Mouse (Mus musculus) ES-Bruce4 (cell line): ENCODE results near the gene Acsbg1. TPM values are rescaled to one million over a fixed set of nuclear protein-coding genes. Genes with fewer than 3 reads are reported as not detected.

ENCODE experiments used
- H3K27ac ChIP-seq: 2 replicates; pipeline ENCODE4 v1.5.1; 2012; ENCODE audit warnings: low read length, inconsistent platforms; ENCODE audit not compliant: insufficient read depth
- H3K27me3 ChIP-seq: 2 replicates; pipeline ENCODE4 v1.6.1; 2012; ENCODE audit warnings: mild to moderate bottlenecking, low read length, inconsistent platforms; ENCODE audit not compliant: control insufficient read depth, poor library complexity, insufficient read depth, severe bottlenecking
- H3K36me3 ChIP-seq: 2 replicates; pipeline ENCODE4 v1.6.1; 2012; ENCODE audit warnings: inconsistent platforms, mild to moderate bottlenecking, low read length, moderate library complexity; ENCODE audit not compliant: control insufficient read depth, poor library complexity, insufficient read depth, severe bottlenecking
- H3K4me1 ChIP-seq: one replicate; pipeline ENCODE4 v1.8.1; 2011; ENCODE audit warnings: low read length; ENCODE audit not compliant: control insufficient read depth, insufficient read depth
- H3K4me3 ChIP-seq: 2 replicates; pipeline ENCODE4 v1.5.1; 2011; ENCODE audit warnings: low read depth, mild to moderate bottlenecking, low read length
- H3K9ac ChIP-seq: 2 replicates; pipeline ENCODE4 v1.6.1; 2012; ENCODE audit warnings: low read depth, mild to moderate bottlenecking, inconsistent platforms; ENCODE audit not compliant: poor library complexity, severe bottlenecking
- H3K9me3 ChIP-seq: replicated peaks from 2 replicates; pipeline ENCODE4 v1.6.1; 2012; ENCODE audit warnings: mild to moderate bottlenecking, low read length, inconsistent platforms; ENCODE audit not compliant: control insufficient read depth, poor library complexity, insufficient read depth, severe bottlenecking
- CTCF ChIP-seq: IDR thresholded peaks from one replicate; pipeline ENCODE4 v1.8.1; 2011; ENCODE audit warnings: low read depth, low read length
- EP300 ChIP-seq: IDR thresholded peaks from 2 replicates; pipeline ENCODE4 v1.6.1; 2011; ENCODE audit warnings: low read depth, low read length; ENCODE audit not compliant: insufficient read depth
- POLR2A ChIP-seq: IDR thresholded peaks from one replicate; pipeline ENCODE4 v1.8.1; 2011; ENCODE audit warnings: low read length; ENCODE audit not compliant: insufficient read depth
- polyA plus RNA-seq: library from polyadenylated mRNA; stranded (reverse); fragments of >200 nt; gene quantifications from 2 replicates; pipeline ENCODE4 v1.2.4, GENCODE M21; 2011; ENCODE audit warnings: low read depth; ENCODE audit not compliant: missing spikeins, insufficient read depth, insufficient read length

The Acsbg1 gene
- polyA plus RNA-seq, 1 experiment, result not detected

DNA sequence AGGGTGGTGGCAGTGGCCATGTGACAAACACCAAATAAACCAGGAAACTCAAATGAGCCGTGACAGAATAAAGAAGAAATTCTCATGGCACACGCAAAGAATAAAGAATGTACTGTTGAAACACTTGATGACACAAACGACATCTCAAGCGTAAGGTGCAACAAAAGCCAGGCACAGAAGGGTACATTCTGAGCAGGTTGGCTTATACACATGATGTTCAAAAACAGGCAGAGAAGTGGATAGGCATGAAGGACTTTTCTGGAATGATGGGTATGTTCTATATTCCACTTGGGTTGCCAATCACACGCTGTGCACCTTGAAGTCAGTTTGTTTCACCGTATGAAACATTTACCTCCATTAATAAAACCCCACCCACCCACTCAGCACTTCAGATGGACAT, 5.3 kb downstream of the Acsbg1 start:
- H3K27ac ChIP-seq, result no peak overlapping the region
- TF ChIP-seq POLR2A (no peak), CTCF (no peak), EP300 (no peak)

DNA sequence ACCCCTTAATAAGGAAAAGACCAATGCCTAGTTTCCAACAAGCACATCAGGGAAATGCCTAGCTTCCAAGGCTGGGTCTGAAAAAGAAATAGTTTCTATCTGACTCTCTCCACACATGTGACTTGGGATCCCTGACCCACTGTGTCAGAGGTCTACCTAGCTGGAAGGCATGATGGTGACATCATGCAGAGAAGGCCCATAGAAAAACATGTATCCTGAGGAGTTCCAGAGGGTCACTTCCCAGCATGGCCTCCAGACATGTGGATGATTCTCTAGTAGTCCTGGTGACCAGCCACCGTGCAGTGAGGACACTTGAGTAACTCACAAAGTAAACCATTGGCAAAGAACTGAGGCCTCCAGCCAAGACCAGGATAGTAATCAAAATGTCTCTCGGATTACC, 5.8 kb downstream of the Acsbg1 start:
- Histone ChIP-seq H3K36me3 (no peaks in the 10 kb centered on the region), H3K4me1 (no peaks in the 10 kb centered on the region), H3K27ac (no peak overlapping the region), H3K27me3 (no peaks in the 10 kb centered on the region), H3K9ac (no peak overlapping the region), H3K4me3 (no peak overlapping the region), H3K9me3 (no peaks in the 10 kb centered on the region)
- TF ChIP-seq CTCF, result no peak
- no peak for TF ChIP-seq EP300
- no peak for TF ChIP-seq POLR2A

More for the DNA sequence above, 5.3 kb downstream of the Acsbg1 start:
- H3K4me3 ChIP-seq, result no peak overlapping the region
- H3K36me3 ChIP-seq, result no peaks in the 10 kb centered on the region
- H3K27me3 ChIP-seq, result no peaks in the 10 kb centered on the region
- H3K4me1 ChIP-seq, result no peaks in the 10 kb centered on the region
- H3K9me3 ChIP-seq, result no peaks in the 10 kb centered on the region
- H3K9ac ChIP-seq, result no peak overlapping the region

DNA sequence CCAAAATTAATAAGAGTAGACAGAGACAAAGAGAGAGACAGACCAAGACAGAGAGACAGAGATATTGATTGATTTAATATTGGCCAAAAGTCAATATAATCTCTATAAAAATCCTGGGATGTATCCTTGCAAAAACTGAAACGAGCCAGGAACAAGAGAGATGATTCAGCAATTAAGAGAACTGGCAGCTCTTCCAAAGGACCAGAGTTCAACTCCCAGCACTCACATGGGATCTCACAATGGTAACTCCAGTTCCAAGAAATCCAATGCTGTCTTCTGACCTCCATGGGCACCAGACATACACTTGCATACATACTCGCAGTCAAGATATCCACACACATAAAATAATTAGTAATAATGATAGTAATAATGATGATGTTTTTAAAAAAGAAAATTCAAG, 8.9 kb downstream of the Acsbg1 start:
- no peaks in the 10 kb centered on the region for H3K9me3 ChIP-seq
- no peaks in the 10 kb centered on the region for H3K27me3 ChIP-seq
- no peak overlapping the region for H3K9ac ChIP-seq
- no peak overlapping the region for H3K27ac ChIP-seq
- no peak overlapping the region for H3K4me3 ChIP-seq
- H3K4me1 ChIP-seq, result no peaks in the 10 kb centered on the region
- TF ChIP-seq CTCF (no peak), POLR2A (no peak), EP300 (no peak)
- no peaks in the 10 kb centered on the region for H3K36me3 ChIP-seq

- H3K27me3 ChIP-seq, result no peaks in the 10 kb centered on the region
These were observed 12.3 kb downstream of the Acsbg1 start for GRCm38 (mm10) chr9:54649360-54649759.

GRCm38 (mm10) chr9:54647456-54647855, 14.2 kb downstream of the Acsbg1 start:
- Histone ChIP-seq H3K9ac (no peak overlapping the region), H3K27ac (no peak overlapping the region), H3K36me3 (no peaks in the 10 kb centered on the region), H3K9me3 (no peaks in the 10 kb centered on the region), H3K4me1 (no peaks in the 10 kb centered on the region), H3K27me3 (no peaks in the 10 kb centered on the region), H3K4me3 (no peak overlapping the region)
- TF ChIP-seq POLR2A, result no peak
- no peak for TF ChIP-seq CTCF
- no peak for TF ChIP-seq EP300

More at GRCm38 (mm10) chr9:54649360-54649759, 12.3 kb downstream of the Acsbg1 start:
- H3K9ac ChIP-seq, result no peak overlapping the region
- no peaks in the 10 kb centered on the region for H3K4me1 ChIP-seq
- H3K27ac ChIP-seq, result no peak overlapping the region
- no peaks in the 10 kb centered on the region for H3K36me3 ChIP-seq
- no peaks in the 10 kb centered on the region for H3K9me3 ChIP-seq
- TF ChIP-seq POLR2A, result no peak
- no peak for TF ChIP-seq CTCF
- no peak for TF ChIP-seq EP300
- no peak overlapping the region for H3K4me3 ChIP-seq

- H3K36me3 ChIP-seq, result no peaks in the 10 kb centered on the region
- H3K4me3 ChIP-seq, result no peak overlapping the region
- H3K27ac ChIP-seq, result no peak overlapping the region
- no peak overlapping the region for H3K9ac ChIP-seq
- no peak for TF ChIP-seq POLR2A
- no peak for TF ChIP-seq EP300
- no peak for TF ChIP-seq CTCF
- no peaks in the 10 kb centered on the region for H3K9me3 ChIP-seq
- H3K27me3 ChIP-seq, result no peaks in the 10 kb centered on the region
- H3K4me1 ChIP-seq, result no peaks in the 10 kb centered on the region
These were observed 15.4 kb downstream of the Acsbg1 start for GRCm38 (mm10) chr9:54646252-54646651.
